Mouse (Mus musculus): Measurements from ENCODE around the gene Lin28b. TPM values are rescaled to one million over a fixed set of nuclear protein-coding genes. Genes with fewer than 3 reads are reported as not detected.

Lin28b gene
- polyA plus RNA-seq, 1 experiment from 2014 or later = 34.2 TPM

Other genes starting within 250 kb of the Lin28b start
- 1.2 and 1.4 TPM in 2 replicates for gene Bves, start 150.6 kb downstream of the Lin28b start, polyA plus RNA-seq (2014; fragmentation: Nextera tagmentation; extraction: Ambion mirVana)
- 28.3 and 30.0 TPM in 2 replicates for gene Hace1, start 91.4 kb upstream of the Lin28b start, polyA plus RNA-seq (2014; fragmentation: Nextera tagmentation; extraction: Ambion mirVana)